Mouse (Mus musculus): ENCODE measurements around the gene Aftph.

DNA sequence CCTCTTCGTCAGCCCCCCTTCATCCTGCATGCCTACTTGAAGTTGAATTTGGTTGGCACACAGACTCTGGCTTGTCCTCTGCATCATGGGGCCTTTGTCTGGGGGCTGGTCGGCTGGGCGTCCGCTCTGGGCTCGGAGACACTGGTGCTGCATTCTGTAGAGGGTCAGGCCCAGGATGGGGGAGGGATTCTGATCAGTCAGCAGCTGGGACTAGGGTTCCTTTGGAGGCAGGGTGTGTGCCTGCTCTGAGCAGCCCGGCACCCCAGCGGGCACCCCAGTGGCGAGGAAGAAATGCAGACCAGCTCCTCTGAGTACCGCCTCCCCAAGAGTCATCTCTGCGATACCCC, 84.7 kb downstream of the Aftph start:
- TF ChIP-seq CTCF (IDR thresholded peaks at IDR 0.05; ENCODE audit: control insufficient read depth, insufficient read depth, insufficient read length) (no peak), USF1 (IDR thresholded peaks at IDR 0.05; ENCODE audit: low read depth) (no peak), MYOD1 (IDR thresholded peaks at IDR 0.05; ENCODE audit: control insufficient read depth, insufficient read length, low read depth) (no peak), MAX (IDR thresholded peaks at IDR 0.05) (no peak), FOSL1 (IDR thresholded peaks at IDR 0.05; ENCODE audit: insufficient read depth, low read length, poor library complexity, severe bottlenecking) (no peak)
